Mouse (Mus musculus): ENCODE data around the gene Egfl8. TPM values are rescaled to one million over a fixed set of nuclear protein-coding genes. Genes with fewer than 3 reads are reported as not detected.

The Egfl8 gene
- polyA plus RNA-seq, 1 experiment from 2014 or later = 2.3 TPM

GRCm38 (mm10) chr17:34646906-34647787, 31.4 kb upstream of the Egfl8 start, which contains the start of gene Atf6b:
Atf6b (plus strand) TSS chr17:34647146.
- H3K9ac ChIP-seq (ENCODE audit: low read length) = peak within 1 kb of the TSS; percentile 82
- peaks cover 4% of the 10 kb centered on the region; the same call in 1 of the 2 replicates for H3K36me3 ChIP-seq (ENCODE audit: control insufficient read depth, insufficient read depth, low read length)
- DNase-seq (ENCODE audit: low spot score) (peak; percentile 96), ATAC-seq (replicated peaks; ENCODE audit: low FRiP score) (peak; percentile 96)
- H3K4me3 ChIP-seq (ENCODE audit: low read depth, low read length) = peak within 1 kb of the TSS; percentile 73
- H3K4me2 ChIP-seq (ENCODE audit: low read depth, low read length, severe bottlenecking) = peak within 1 kb of the TSS; percentile 87
- H3K4me1 ChIP-seq (replicated peaks; ENCODE audit: control insufficient read depth, insufficient read depth, low read length) = peaks cover 11% of the 10 kb centered on the region
- H3K9me3 ChIP-seq (ENCODE audit: control insufficient read depth, low read length) = no peaks in the 10 kb centered on the region
- 1% methylated on average over 65 of the region's 66 CpGs for WGBS
- no peaks in the 10 kb centered on the region for H3K27me3 ChIP-seq (ENCODE audit: control insufficient read depth, insufficient read depth, low read length)
- H3K27ac ChIP-seq (ENCODE audit: low read depth, low read length) = no peak within 1 kb of the TSS; the same call in 1 of the 2 replicates

DNA sequence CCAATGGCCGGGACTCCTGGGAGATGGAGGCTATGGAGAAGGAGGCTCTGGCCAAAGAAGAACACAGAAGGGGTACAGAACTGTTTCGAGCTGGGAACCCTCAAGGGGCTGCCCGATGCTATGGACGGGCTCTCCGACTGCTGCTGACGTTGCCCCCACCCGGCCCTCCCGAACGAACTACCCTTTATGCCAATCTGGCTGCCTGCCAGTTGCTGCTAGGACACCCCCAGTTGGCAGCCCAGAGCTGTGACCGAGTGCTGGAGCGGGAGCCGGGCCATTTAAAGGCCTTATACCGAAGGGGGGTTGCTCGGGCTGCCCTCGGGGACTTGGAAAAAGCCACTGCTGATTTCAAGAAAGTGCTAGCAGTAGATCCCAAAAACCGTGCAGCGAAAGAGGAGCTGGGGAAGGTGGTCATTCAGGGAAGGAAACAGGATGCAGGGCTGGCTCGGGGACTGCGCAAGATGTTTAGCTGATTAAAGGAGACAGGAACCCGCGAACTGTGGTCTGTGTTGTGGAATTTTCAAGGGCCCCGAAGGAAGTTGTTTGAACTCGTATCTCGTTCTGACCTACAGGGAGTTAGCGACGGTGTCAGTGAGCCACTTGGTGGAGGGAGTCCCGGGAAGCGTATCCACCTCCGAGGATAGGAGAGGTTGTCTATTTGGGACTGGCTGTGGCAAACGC, 30.2 kb upstream of the Egfl8 start:
- Histone ChIP-seq H3K27me3 (ENCODE audit: control insufficient read depth, insufficient read depth, low read length) (no peaks in the 10 kb centered on the region), H3K4me2 (ENCODE audit: low read depth, low read length, severe bottlenecking) (no peak overlapping the region), H3K9me3 (ENCODE audit: control insufficient read depth, low read length) (no peaks in the 10 kb centered on the region), H3K27ac (ENCODE audit: low read depth, low read length) (no peak overlapping the region), H3K4me1 (replicated peaks; ENCODE audit: control insufficient read depth, insufficient read depth, low read length) (peaks cover 17% of the 10 kb centered on the region), H3K36me3 (ENCODE audit: control insufficient read depth, insufficient read depth, low read length) (peaks cover 4% of the 10 kb centered on the region; the same call in 1 of the 2 replicates), H3K9ac (ENCODE audit: low read length) (no peak overlapping the region), H3K4me3 (ENCODE audit: low read depth, low read length) (no peak overlapping the region)
- no peak for ATAC-seq (replicated peaks; ENCODE audit: low FRiP score)
- 91% methylated on average over 30 of the region's 30 CpGs for WGBS
- no peak for DNase-seq (ENCODE audit: low spot score)

DNA sequence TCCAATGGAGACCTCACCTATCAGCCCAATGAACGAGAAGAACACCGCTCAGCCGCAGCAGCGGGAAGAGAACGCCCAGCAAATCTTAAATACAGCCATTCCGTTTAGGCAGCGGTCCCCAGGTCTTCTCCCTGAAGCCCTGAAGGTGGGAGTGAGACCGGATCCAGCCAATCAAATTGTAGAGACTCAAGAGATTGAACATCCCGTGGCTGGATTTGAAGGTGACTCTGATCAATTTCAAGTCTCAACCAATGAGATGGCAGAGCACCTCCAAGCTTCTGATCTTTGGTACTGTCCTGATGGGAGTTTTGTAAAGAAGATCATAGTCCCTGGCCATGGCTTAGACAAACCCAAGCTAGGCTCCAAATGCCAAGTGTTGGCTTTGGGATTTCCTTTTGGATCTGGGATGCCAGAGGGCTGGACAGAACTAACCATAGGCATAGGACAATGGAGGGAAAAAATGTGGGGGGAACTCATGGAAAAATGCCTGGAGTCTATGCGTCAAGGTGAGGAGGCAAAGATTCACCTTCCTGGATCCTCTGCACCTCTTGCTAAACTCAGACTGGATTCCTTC, 29.6 kb upstream of the Egfl8 start:
- Histone ChIP-seq H3K9ac (ENCODE audit: low read length) (peak overlapping the region; percentile 56; the same call in 1 of the 2 replicates), H3K4me3 (ENCODE audit: low read depth, low read length) (peak overlapping the region; percentile 51), H3K27me3 (ENCODE audit: control insufficient read depth, insufficient read depth, low read length) (no peaks in the 10 kb centered on the region), H3K9me3 (ENCODE audit: control insufficient read depth, low read length) (no peaks in the 10 kb centered on the region), H3K4me1 (replicated peaks; ENCODE audit: control insufficient read depth, insufficient read depth, low read length) (peaks cover 18% of the 10 kb centered on the region), H3K36me3 (ENCODE audit: control insufficient read depth, insufficient read depth, low read length) (peaks cover under 1% of the 10 kb centered on the region; the same call in 1 of the 2 replicates), H3K27ac (ENCODE audit: low read depth, low read length) (no peak overlapping the region), H3K4me2 (ENCODE audit: low read depth, low read length, severe bottlenecking) (peak overlapping the region; percentile 59)
- DNase-seq (ENCODE audit: low spot score) (no peak), ATAC-seq (replicated peaks; ENCODE audit: low FRiP score) (no peak)
- WGBS = 39% methylated on average over 10 of the region's 10 CpGs

- WGBS = under 1% methylated on average over 16 of the region's 16 CpGs
- Histone ChIP-seq H3K4me1 (replicated peaks; ENCODE audit: control insufficient read depth, insufficient read depth, low read length) (peaks cover 18% of the 10 kb centered on the region), H3K27me3 (ENCODE audit: control insufficient read depth, insufficient read depth, low read length) (no peaks in the 10 kb centered on the region), H3K9ac (ENCODE audit: low read length) (peak within 1 kb of the TSS; percentile 56; the same call in 1 of the 2 replicates), H3K4me2 (ENCODE audit: low read depth, low read length, severe bottlenecking) (peak within 1 kb of the TSS; percentile 59), H3K36me3 (ENCODE audit: control insufficient read depth, insufficient read depth, low read length) (no peaks in the 10 kb centered on the region; the same call in 1 of the 2 replicates), H3K27ac (ENCODE audit: low read depth, low read length) (no peak within 1 kb of the TSS), H3K9me3 (ENCODE audit: control insufficient read depth, low read length) (no peaks in the 10 kb centered on the region), H3K4me3 (ENCODE audit: low read depth, low read length) (peak within 1 kb of the TSS; percentile 51)
- peak; percentile 93 for DNase-seq (ENCODE audit: low spot score)
- peak; percentile 77 for ATAC-seq (replicated peaks; ENCODE audit: low FRiP score)
Measured at GRCm38 (mm10) chr17:34644608-34645007, 28.8 kb upstream of the Egfl8 start, which contains the start of gene Fkbpl. Fkbpl (plus strand) TSS chr17:34644764.

DNA sequence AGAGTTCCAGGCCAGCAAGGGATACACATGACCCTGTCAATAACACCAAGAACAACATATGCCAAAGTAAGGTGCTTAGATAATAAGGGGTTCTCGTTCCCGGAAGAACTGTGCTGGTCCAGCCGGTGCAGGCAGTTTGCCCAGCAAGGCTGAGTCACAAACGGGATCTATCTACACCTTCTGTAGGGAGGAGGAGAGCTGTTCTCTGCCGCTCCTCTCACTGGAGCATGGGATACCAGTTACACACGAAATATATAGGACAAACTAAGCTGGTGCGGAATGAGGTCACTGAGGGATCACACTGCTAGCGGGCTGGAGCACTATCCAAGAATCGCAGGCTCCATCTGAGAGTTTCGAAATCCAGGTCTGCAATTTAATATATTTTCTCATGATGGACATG, 28.2 kb upstream of the Egfl8 start:
- DNase-seq (ENCODE audit: low spot score) (no peak), ATAC-seq (replicated peaks; ENCODE audit: low FRiP score) (no peak)
- Histone ChIP-seq H3K9ac (ENCODE audit: low read length) (no peak overlapping the region), H3K36me3 (ENCODE audit: control insufficient read depth, insufficient read depth, low read length) (no peaks in the 10 kb centered on the region), H3K4me3 (ENCODE audit: low read depth, low read length) (no peak overlapping the region), H3K27me3 (ENCODE audit: control insufficient read depth, insufficient read depth, low read length) (no peaks in the 10 kb centered on the region), H3K27ac (ENCODE audit: low read depth, low read length) (no peak overlapping the region), H3K4me2 (ENCODE audit: low read depth, low read length, severe bottlenecking) (no peak overlapping the region), H3K4me1 (replicated peaks; ENCODE audit: control insufficient read depth, insufficient read depth, low read length) (peaks cover 18% of the 10 kb centered on the region), H3K9me3 (ENCODE audit: control insufficient read depth, low read length) (no peaks in the 10 kb centered on the region)
- WGBS = 86% methylated on average over 10 of the region's 10 CpGs

DNA sequence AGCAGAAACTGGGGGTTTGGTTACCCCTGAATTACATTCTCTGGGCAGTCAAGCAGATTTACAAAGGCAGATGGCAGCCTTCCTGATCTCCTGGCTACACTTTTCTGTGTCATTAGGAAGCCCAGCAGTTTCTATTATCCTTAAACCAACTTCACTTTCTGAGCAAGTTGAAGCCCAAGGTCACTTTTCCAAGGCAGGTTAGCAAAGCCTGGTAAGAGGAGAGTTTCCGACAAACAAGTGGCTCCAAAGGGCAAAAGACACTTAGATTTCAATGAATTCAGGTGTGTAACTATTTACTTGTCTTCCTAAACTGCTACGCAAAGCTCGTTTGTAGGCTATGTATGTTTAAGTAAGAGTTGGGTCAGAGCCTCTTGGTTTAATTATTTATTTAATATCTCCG, 27.6 kb upstream of the Egfl8 start:
- Histone ChIP-seq H3K4me2 (ENCODE audit: low read depth, low read length, severe bottlenecking) (no peak overlapping the region), H3K36me3 (ENCODE audit: control insufficient read depth, insufficient read depth, low read length) (no peaks in the 10 kb centered on the region), H3K4me3 (ENCODE audit: low read depth, low read length) (no peak overlapping the region), H3K27me3 (ENCODE audit: control insufficient read depth, insufficient read depth, low read length) (no peaks in the 10 kb centered on the region), H3K9me3 (ENCODE audit: control insufficient read depth, low read length) (no peaks in the 10 kb centered on the region), H3K4me1 (replicated peaks; ENCODE audit: control insufficient read depth, insufficient read depth, low read length) (peaks cover 18% of the 10 kb centered on the region), H3K27ac (ENCODE audit: low read depth, low read length) (no peak overlapping the region), H3K9ac (ENCODE audit: low read length) (no peak overlapping the region)
- DNase-seq (ENCODE audit: low spot score) = no peak
- WGBS = 91% methylated on average over 4 of the region's 4 CpGs
- no peak for ATAC-seq (replicated peaks; ENCODE audit: low FRiP score)

DNA sequence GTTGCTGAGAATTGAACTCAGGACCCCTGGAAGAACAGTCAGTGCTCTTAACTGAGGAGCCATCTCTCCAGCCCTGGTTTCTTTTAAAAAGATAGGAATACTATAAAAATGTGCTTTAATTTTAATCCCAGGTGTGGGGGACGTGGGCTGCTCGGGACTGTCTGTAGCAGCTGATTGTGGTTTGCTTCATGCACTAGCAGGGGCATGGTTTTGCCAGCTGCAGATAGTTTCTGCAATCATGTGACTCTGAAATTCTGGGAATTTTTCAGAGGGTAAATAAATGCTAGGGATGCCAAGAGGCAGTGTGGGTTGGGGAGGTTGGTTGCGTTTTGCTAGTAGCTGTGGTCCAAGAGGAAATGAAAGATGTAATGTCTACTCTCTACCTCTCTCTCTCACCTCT, 26.2 kb upstream of the Egfl8 start:
- DNase-seq (ENCODE audit: low spot score) (no peak), ATAC-seq (replicated peaks; ENCODE audit: low FRiP score) (no peak)
- Histone ChIP-seq H3K4me3 (ENCODE audit: low read depth, low read length) (no peak overlapping the region), H3K4me2 (ENCODE audit: low read depth, low read length, severe bottlenecking) (no peak overlapping the region), H3K27me3 (ENCODE audit: control insufficient read depth, insufficient read depth, low read length) (no peaks in the 10 kb centered on the region), H3K4me1 (replicated peaks; ENCODE audit: control insufficient read depth, insufficient read depth, low read length) (peaks cover 10% of the 10 kb centered on the region), H3K36me3 (ENCODE audit: control insufficient read depth, insufficient read depth, low read length) (no peaks in the 10 kb centered on the region), H3K9me3 (ENCODE audit: control insufficient read depth, low read length) (no peaks in the 10 kb centered on the region), H3K27ac (ENCODE audit: low read depth, low read length) (no peak overlapping the region), H3K9ac (ENCODE audit: low read length) (no peak overlapping the region)
- 89% methylated on average over 3 of the region's 3 CpGs for whole genome bisulfite sequencing

- Histone ChIP-seq H3K36me3 (ENCODE audit: control insufficient read depth, insufficient read depth, low read length) (no peaks in the 10 kb centered on the region), H3K4me2 (ENCODE audit: low read depth, low read length, severe bottlenecking) (no peak overlapping the region), H3K27ac (ENCODE audit: low read depth, low read length) (peak overlapping the region; percentile 48), H3K9ac (ENCODE audit: low read length) (peak overlapping the region; percentile 45), H3K4me3 (ENCODE audit: low read depth, low read length) (no peak overlapping the region), H3K27me3 (ENCODE audit: control insufficient read depth, insufficient read depth, low read length) (no peaks in the 10 kb centered on the region), H3K4me1 (replicated peaks; ENCODE audit: control insufficient read depth, insufficient read depth, low read length) (peaks cover 10% of the 10 kb centered on the region), H3K9me3 (ENCODE audit: control insufficient read depth, low read length) (no peaks in the 10 kb centered on the region)
- DNase-seq (ENCODE audit: low spot score) = no peak
- 14% methylated on average over 11 of the region's 11 CpGs for WGBS
- ATAC-seq (replicated peaks; ENCODE audit: low FRiP score) = 0 out of 2 replicates have a peak, but pooled peaks have one; percentile 10
Measured at GRCm38 (mm10) chr17:34640778-34641601, 25.2 kb upstream of the Egfl8 start.

All from forebrain, embryonic 11.5 days (tissue).